Mouse (Mus musculus) brown adipose tissue, adult 24 weeks (tissue): ENCODE results near the gene Vmn2r26. TPM values are rescaled to one million over a fixed set of nuclear protein-coding genes. Genes with fewer than 3 reads are reported as not detected.
"Not testable (repeated sequence)": the region's sequence is repeated elsewhere in the genome, so short reads cannot be mapped to it uniquely, and the experiment has no call there.

ENCODE experiments used
- H3K27ac ChIP-seq: fragments of 200-500 bp; replicated peaks from 2 replicates; pipeline ENCODE4 v1.5.1; 2012; ENCODE audit warnings: low read depth, mild to moderate bottlenecking, low read length
- H3K4me1 ChIP-seq: fragments of 200-500 bp; 2 replicates; pipeline ENCODE4 v1.6.1; 2012; ENCODE audit warnings: low read length, mixed read lengths; ENCODE audit not compliant: control insufficient read depth, insufficient read depth, insufficient read length
- H3K4me3 ChIP-seq: fragments of 200-500 bp; 2 replicates; pipeline ENCODE4 v1.5.1; 2012; ENCODE audit warnings: low read depth, mild to moderate bottlenecking, low read length, moderate library complexity; ENCODE audit not compliant: insufficient read depth
- polyA plus RNA-seq: library from polyadenylated mRNA; stranded (reverse); fragments of >200 nt; gene quantifications from 2 replicates; pipeline ENCODE4 v1.2.4, GENCODE M21; 2012; ENCODE audit not compliant: missing spikeins, insufficient read depth, insufficient read length

Gene Vmn2r26
- polyA plus RNA-seq, result not detected in 2 replicates

DNA sequence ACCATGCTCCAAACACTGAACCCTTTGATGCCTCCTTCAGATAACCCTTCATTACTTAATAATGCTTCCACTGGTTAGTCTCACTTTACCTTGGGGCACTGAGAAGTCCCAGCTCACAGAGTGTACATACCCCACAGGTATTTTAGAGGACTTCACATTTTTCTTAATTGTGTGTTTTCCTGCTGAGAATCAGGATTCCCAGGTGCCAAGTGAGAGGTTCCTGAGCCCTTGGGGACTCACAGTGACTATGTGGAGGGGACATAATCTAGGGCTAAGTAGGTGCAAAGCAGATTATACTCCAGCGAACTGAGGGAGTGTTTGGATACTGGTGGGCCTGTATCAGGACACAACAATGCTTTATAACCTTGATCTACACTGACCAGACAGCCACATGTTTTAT, at the start of gene Vmn2r26:
Gene Vmn2r26 (plus strand): TSS at position 301 of the 400 bp plus-strand sequence.
- H3K4me1 ChIP-seq, H3K4me3 ChIP-seq, H3K27ac ChIP-seq: not testable (repeated sequence)

DNA sequence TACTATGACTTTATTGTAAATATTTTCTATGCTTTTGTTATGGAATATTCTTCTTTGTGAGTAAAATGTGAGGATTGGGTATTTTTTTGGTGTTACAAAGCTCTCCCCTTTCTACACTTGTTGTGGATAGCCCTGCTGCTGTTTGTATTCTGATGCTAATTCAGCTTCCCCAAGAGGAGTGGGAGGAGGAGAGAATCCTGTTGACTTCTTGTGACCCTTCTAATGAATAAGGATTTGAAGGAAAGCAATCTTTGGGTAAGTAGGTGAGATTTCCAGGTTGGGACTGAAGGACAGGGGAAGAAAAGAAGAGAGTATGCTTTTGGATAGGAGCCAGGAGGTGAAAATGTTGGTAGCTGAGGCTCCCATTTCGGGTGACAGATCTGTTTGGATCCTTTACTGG, 3.5 kb upstream of the Vmn2r26 start:
- Histone ChIP-seq H3K4me3 (no peak overlapping the region), H3K27ac (no peak overlapping the region), H3K4me1 (no peaks in the 10 kb centered on the region)

DNA sequence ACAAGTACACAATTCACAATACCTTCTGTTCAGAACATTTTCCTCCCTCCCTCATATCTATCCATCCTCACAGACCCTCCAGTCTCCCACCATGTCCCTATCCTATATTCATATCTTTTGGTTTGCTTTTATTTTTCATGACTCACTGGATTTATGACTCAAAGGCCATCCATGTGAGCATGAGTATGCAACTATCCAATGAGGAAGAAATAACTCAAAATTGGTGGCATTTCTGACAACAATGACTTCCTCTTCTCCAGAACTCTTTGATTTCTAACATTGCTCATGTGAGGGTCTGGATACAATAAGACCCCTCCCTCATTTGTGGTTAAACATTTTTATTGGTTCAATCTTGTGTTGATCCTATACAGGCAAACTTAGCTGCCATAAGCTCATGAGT, 24.0 kb downstream of the Vmn2r26 start:
- no peak overlapping the region for H3K4me3 ChIP-seq
- H3K4me1 ChIP-seq, result no peaks in the 10 kb centered on the region
- no peak overlapping the region for H3K27ac ChIP-seq

DNA sequence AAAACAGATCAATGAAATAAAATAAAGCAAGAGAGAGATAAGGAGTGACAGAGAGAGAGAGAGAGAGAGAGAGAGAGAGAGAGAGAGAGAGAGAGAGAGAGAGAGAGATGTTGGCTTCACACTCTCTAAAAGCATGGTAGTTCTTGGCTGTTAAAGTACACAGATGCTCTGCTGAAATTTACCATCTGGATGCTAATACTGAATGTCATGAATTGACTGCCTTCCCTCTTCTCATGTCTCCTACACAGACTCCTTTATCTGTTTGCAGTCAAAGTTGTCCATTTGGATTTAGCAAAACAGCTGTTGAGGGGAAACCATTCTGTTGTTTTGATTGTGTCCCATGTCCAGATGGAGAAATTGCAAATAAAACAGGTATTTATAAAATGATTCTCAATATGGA, 29.2 kb downstream of the Vmn2r26 start:
- not testable (repeated sequence) for H3K4me3 ChIP-seq, H3K27ac ChIP-seq, H3K4me1 ChIP-seq

DNA sequence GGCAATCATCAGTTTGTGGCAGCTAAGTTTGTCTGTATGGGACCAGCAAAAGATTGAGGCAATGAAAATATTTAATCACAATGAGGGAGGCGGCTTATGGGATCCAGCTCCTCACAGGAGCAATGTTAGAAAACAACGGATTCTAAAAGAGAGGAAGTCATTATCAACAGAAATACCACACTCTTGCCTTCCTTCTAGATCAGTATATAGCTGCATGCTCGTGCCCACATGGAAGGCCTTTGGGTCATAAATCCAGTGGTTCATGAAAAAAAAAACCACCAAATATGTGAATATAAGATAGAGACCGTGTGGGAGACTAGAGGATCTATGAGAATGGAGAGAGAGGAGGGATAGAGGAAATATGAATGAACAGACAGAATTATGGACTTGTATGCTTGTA, 78.0 kb downstream of the Vmn2r26 start:
- Histone ChIP-seq H3K27ac (no peak overlapping the region), H3K4me3 (no peak overlapping the region), H3K4me1 (no peaks in the 10 kb centered on the region)

Other genes starting within 250 kb of the Vmn2r26 start
- gene Vmn2r24, start 245.7 kb upstream of the Vmn2r26 start, polyA plus RNA-seq, result not detected in 2 replicates
- gene Vmn2r25, start 171.1 kb upstream of the Vmn2r26 start, polyA plus RNA-seq, result not detected in 2 replicates
- gene Vmn2r27, start 207.3 kb downstream of the Vmn2r26 start, polyA plus RNA-seq, result not detected in 2 replicates